Mouse (Mus musculus): ENCODE data around the gene Cstad.

GRCm38 (mm10) chr2:30555257-30555656, 39.6 kb upstream of the Cstad start:
- TF ChIP-seq EP300 (IDR thresholded peaks at IDR 0.05; ENCODE audit: low read depth) (no peak), CTCF (IDR thresholded peaks at IDR 0.05; ENCODE audit: low read depth) (no peak)

Data from liver, embryonic 14.5 days (tissue).